Mouse (Mus musculus) gastrocnemius, adult 2 months (tissue): ENCODE results near the gene Trp53i11. TPM values are rescaled to one million over a fixed set of nuclear protein-coding genes. Genes with fewer than 3 reads are reported as not detected.

Experiments used
- DNase-seq: peaks from one replicate; pipeline ENCODE4 v3.0.0; 2022
- H3K27ac ChIP-seq: fragments of 200-600 bp; 2 replicates; pipeline ENCODE4 v1.8.1; 2022; ENCODE audit warnings: mild to moderate bottlenecking
- H3K4me3 ChIP-seq: fragments of 200-600 bp; 2 replicates; pipeline ENCODE4 v1.8.1; 2022; ENCODE audit warnings: mild to moderate bottlenecking, moderate library complexity
- CTCF ChIP-seq: fragments of 200-600 bp; IDR thresholded peaks from 2 replicates; pipeline ENCODE4 v1.8.1; 2022; ENCODE audit warnings: antibody characterized with exemption, mild to moderate bottlenecking, moderate library complexity
- intact Hi-C: fragments of 180-260 bp; cut with DNase I; formaldehyde crosslinking; loops from one replicate; pipeline ENCODE4 v1.15.1; 2025
- total RNA-seq, 2 experiments: library from RNA; stranded (reverse); gene quantifications; 2 replicates each; pipeline ENCODE4 v1.2.3; 2021

Gene Trp53i11
- total RNA-seq, 2 experiments from 2014 or later, result 3.4 to 6.1 TPM

GRCm38 (mm10) chr2:93161914-93162664 lies 25.3 kb upstream of the Trp53i11 start:
- H3K4me3 ChIP-seq, result no peak overlapping the region
- H3K27ac ChIP-seq, result peak overlapping the region; percentile 66
- intact Hi-C loops, result no loop called here
- DNase-seq, result no peak
- TF ChIP-seq CTCF, result no peak

- intact Hi-C loops, result no loop called here
- no peak overlapping the region for H3K4me3 ChIP-seq
- TF ChIP-seq CTCF, result no peak
- DNase-seq, result no peak
- H3K27ac ChIP-seq, result peak overlapping the region; percentile 66
Measured at GRCm38 (mm10) chr2:93162791-93163190, 24.6 kb upstream of the Trp53i11 start.

GRCm38 (mm10) chr2:93163317-93163716 lies 24.0 kb upstream of the Trp53i11 start:
- no peak for DNase-seq
- H3K27ac ChIP-seq, result 0 out of 2 replicates have a peak overlapping the region, but pooled peaks have one; percentile 24
- intact Hi-C loops, result no loop called here
- no peak for TF ChIP-seq CTCF
- no peak overlapping the region for H3K4me3 ChIP-seq

- intact Hi-C loops, result no loop called here
- no peak for DNase-seq
- TF ChIP-seq CTCF, result no peak
- H3K4me3 ChIP-seq, result no peak overlapping the region
- no peak overlapping the region for H3K27ac ChIP-seq
Measured at GRCm38 (mm10) chr2:93163750-93164335, 23.5 kb upstream of the Trp53i11 start.

- DNase-seq, result no peak
- Histone ChIP-seq H3K27ac (peak overlapping the region; percentile 51), H3K4me3 (no peak overlapping the region)
- intact Hi-C loops, result no loop called here
- TF ChIP-seq CTCF, result no peak
Measured at GRCm38 (mm10) chr2:93166295-93166694, 21.1 kb upstream of the Trp53i11 start.

GRCm38 (mm10) chr2:93166734-93167406 lies 20.5 kb upstream of the Trp53i11 start:
- no peak for DNase-seq
- intact Hi-C loops, result no loop called here
- Histone ChIP-seq H3K27ac (peak overlapping the region; percentile 46; the same call in 1 of the 2 replicates), H3K4me3 (no peak overlapping the region)
- no peak for TF ChIP-seq CTCF

GRCm38 (mm10) chr2:93170156-93170844 lies 17.0 kb upstream of the Trp53i11 start:
- intact Hi-C loops, result no loop called here
- DNase-seq, result no peak
- Histone ChIP-seq H3K27ac (no peak overlapping the region), H3K4me3 (no peak overlapping the region)
- no peak for TF ChIP-seq CTCF

GRCm38 (mm10) chr2:93170845-93171200 lies 16.5 kb upstream of the Trp53i11 start:
- intact Hi-C loops, result no loop called here
- Histone ChIP-seq H3K4me3 (no peak overlapping the region), H3K27ac (no peak overlapping the region)
- no peak for DNase-seq
- no peak for TF ChIP-seq CTCF

- intact Hi-C loops, result no loop called here
- Histone ChIP-seq H3K4me3 (no peak overlapping the region), H3K27ac (no peak overlapping the region)
- DNase-seq, result no peak
- no peak for TF ChIP-seq CTCF
Measured at GRCm38 (mm10) chr2:93171929-93172328, 15.4 kb upstream of the Trp53i11 start.

- intact Hi-C loops, result no loop called here
- Histone ChIP-seq H3K27ac (no peak overlapping the region), H3K4me3 (no peak overlapping the region)
- no peak for TF ChIP-seq CTCF
- DNase-seq, result no peak
Measured at GRCm38 (mm10) chr2:93172460-93172859, 14.9 kb upstream of the Trp53i11 start.

GRCm38 (mm10) chr2:93174159-93174558 lies 13.2 kb upstream of the Trp53i11 start:
- intact Hi-C loops, result no loop called here
- no peak for TF ChIP-seq CTCF
- no peak overlapping the region for H3K27ac ChIP-seq
- no peak overlapping the region for H3K4me3 ChIP-seq
- no peak for DNase-seq

- no peak for TF ChIP-seq CTCF
- Histone ChIP-seq H3K4me3 (no peak overlapping the region), H3K27ac (0 out of 2 replicates have a peak overlapping the region, but pooled peaks have one; percentile 48)
- no peak for DNase-seq
- intact Hi-C loops, result no loop called here
Measured at GRCm38 (mm10) chr2:93175278-93175677, 12.1 kb upstream of the Trp53i11 start.

GRCm38 (mm10) chr2:93175721-93176120 lies 11.6 kb upstream of the Trp53i11 start:
- TF ChIP-seq CTCF, result no peak
- intact Hi-C loops, result no loop called here

More at GRCm38 (mm10) chr2:93175721-93176120, 11.6 kb upstream of the Trp53i11 start:
- Histone ChIP-seq H3K4me3 (no peak overlapping the region), H3K27ac (no peak overlapping the region)
- no peak for DNase-seq
